Mouse (Mus musculus): ENCODE measurements at regions not wholly inside any gene's neighbourhood (a gene's known extent, or its start where the extent isn't known, plus 50 kb on each side); places are given as distances from the start of the nearest gene placed in this dataset.

GRCm38 (mm10) chr15:24513926-24514325 lies 899.6 kb downstream of the Basp1 start:
- Histone ChIP-seq H3K27ac (no peak overlapping the region), H3K27me3 (no peaks in the 10 kb centered on the region), H3K9me3 (replicated peaks) (no peaks in the 10 kb centered on the region), H3K36me3 (no peaks in the 10 kb centered on the region), H3K4me2 (no peak overlapping the region), H3K9ac (no peak overlapping the region), H3K4me1 (no peaks in the 10 kb centered on the region), H3K4me3 (replicated peaks) (no peak overlapping the region)
- WGBS, result 86% methylated on average over 9 of the region's 9 CpGs
- ATAC-seq (replicated peaks; ENCODE audit: low FRiP score), result no peak

- H3K4me3 ChIP-seq (replicated peaks), result no peak overlapping the region
- ATAC-seq (replicated peaks; ENCODE audit: low FRiP score), result no peak
Measured at GRCm38 (mm10) chr15:24501907-24502559, 911.5 kb downstream of the Basp1 start.

GRCm38 (mm10) chr15:24486235-24486634 lies 927.3 kb downstream of the Basp1 start:
- WGBS, result 84% methylated on average over 2 of the region's 2 CpGs
- H3K4me1 ChIP-seq, result no peaks in the 10 kb centered on the region

More at GRCm38 (mm10) chr15:24501907-24502559, 911.5 kb downstream of the Basp1 start:
- no peak overlapping the region for H3K4me2 ChIP-seq
- H3K36me3 ChIP-seq, result no peaks in the 10 kb centered on the region
- H3K9me3 ChIP-seq (replicated peaks), result no peaks in the 10 kb centered on the region
- H3K27me3 ChIP-seq, result no peaks in the 10 kb centered on the region
- H3K4me1 ChIP-seq, result no peaks in the 10 kb centered on the region
- no peak overlapping the region for H3K9ac ChIP-seq
- no peak overlapping the region for H3K27ac ChIP-seq
- 65% methylated on average over 9 of the region's 9 CpGs for WGBS

GRCm38 (mm10) chr15:24468239-24468638 lies 945.3 kb downstream of the Basp1 start:
- Histone ChIP-seq H3K4me3 (replicated peaks) (no peak overlapping the region), H3K27ac (no peak overlapping the region), H3K36me3 (no peaks in the 10 kb centered on the region), H3K4me1 (no peaks in the 10 kb centered on the region), H3K27me3 (no peaks in the 10 kb centered on the region), H3K9ac (no peak overlapping the region), H3K4me2 (no peak overlapping the region), H3K9me3 (replicated peaks) (no peaks in the 10 kb centered on the region; the same call in 1 of the 2 replicates)
- 78% methylated on average over 1 of the region's 1 CpGs for WGBS
- ATAC-seq (replicated peaks; ENCODE audit: low FRiP score), result no peak

More at GRCm38 (mm10) chr15:24486235-24486634, 927.3 kb downstream of the Basp1 start:
- no peaks in the 10 kb centered on the region for H3K9me3 ChIP-seq (replicated peaks)
- H3K36me3 ChIP-seq, result no peaks in the 10 kb centered on the region
- H3K27me3 ChIP-seq, result no peaks in the 10 kb centered on the region
- H3K4me2 ChIP-seq, result no peak overlapping the region
- no peak overlapping the region for H3K27ac ChIP-seq
- ATAC-seq (replicated peaks; ENCODE audit: low FRiP score), result no peak
- no peak overlapping the region for H3K9ac ChIP-seq
- H3K4me3 ChIP-seq (replicated peaks), result no peak overlapping the region

- WGBS, result 80% methylated on average over 1 of the region's 1 CpGs
- no peaks in the 10 kb centered on the region for H3K9me3 ChIP-seq (replicated peaks)
- H3K4me1 ChIP-seq, result no peaks in the 10 kb centered on the region
- no peak overlapping the region for H3K27ac ChIP-seq
- H3K4me3 ChIP-seq (replicated peaks), result no peak overlapping the region
- H3K27me3 ChIP-seq, result no peaks in the 10 kb centered on the region
- no peaks in the 10 kb centered on the region for H3K36me3 ChIP-seq
- H3K4me2 ChIP-seq, result no peak overlapping the region
- no peak for ATAC-seq (replicated peaks; ENCODE audit: low FRiP score)
- H3K9ac ChIP-seq, result no peak overlapping the region
Measured at GRCm38 (mm10) chr15:24457726-24458125, 955.8 kb downstream of the Basp1 start.

- no peaks in the 10 kb centered on the region for H3K9me3 ChIP-seq (replicated peaks)
- no peak overlapping the region for H3K27ac ChIP-seq
- H3K4me3 ChIP-seq (replicated peaks), result no peak overlapping the region
- H3K27me3 ChIP-seq, result no peaks in the 10 kb centered on the region
- H3K4me2 ChIP-seq, result no peak overlapping the region
- no peak overlapping the region for H3K9ac ChIP-seq
- 92% methylated on average over 1 of the region's 1 CpGs for WGBS
- H3K4me1 ChIP-seq, result no peaks in the 10 kb centered on the region
- ATAC-seq (replicated peaks; ENCODE audit: low FRiP score), result no peak
- H3K36me3 ChIP-seq, result no peaks in the 10 kb centered on the region
Measured at GRCm38 (mm10) chr15:24433083-24433482, 980.5 kb downstream of the Basp1 start.

GRCm38 (mm10) chr15:24429154-24429553 lies 984.4 kb downstream of the Basp1 start:
- H3K27ac ChIP-seq, result no peak overlapping the region
- 15% methylated on average over 5 of the region's 5 CpGs for WGBS
- H3K9me3 ChIP-seq (replicated peaks), result no peaks in the 10 kb centered on the region
- no peak overlapping the region for H3K4me3 ChIP-seq (replicated peaks)
- H3K4me1 ChIP-seq, result no peaks in the 10 kb centered on the region
- H3K4me2 ChIP-seq, result no peak overlapping the region
- no peak for ATAC-seq (replicated peaks; ENCODE audit: low FRiP score)
- H3K9ac ChIP-seq, result no peak overlapping the region
- H3K27me3 ChIP-seq, result no peaks in the 10 kb centered on the region
- no peaks in the 10 kb centered on the region for H3K36me3 ChIP-seq

GRCm38 (mm10) chr15:24422333-24422942 lies 991.1 kb downstream of the Basp1 start:
- WGBS, result 62% methylated on average over 2 of the region's 2 CpGs
- Histone ChIP-seq H3K36me3 (no peaks in the 10 kb centered on the region), H3K27ac (no peak overlapping the region), H3K27me3 (no peaks in the 10 kb centered on the region), H3K9me3 (replicated peaks) (no peaks in the 10 kb centered on the region), H3K4me2 (no peak overlapping the region), H3K9ac (no peak overlapping the region), H3K4me1 (no peaks in the 10 kb centered on the region), H3K4me3 (replicated peaks) (no peak overlapping the region)
- no peak for ATAC-seq (replicated peaks; ENCODE audit: low FRiP score)

- Histone ChIP-seq H3K4me3 (replicated peaks) (no peak overlapping the region), H3K27me3 (no peaks in the 10 kb centered on the region), H3K4me1 (no peaks in the 10 kb centered on the region), H3K4me2 (no peak overlapping the region), H3K9me3 (replicated peaks) (no peaks in the 10 kb centered on the region), H3K36me3 (no peaks in the 10 kb centered on the region), H3K27ac (no peak overlapping the region), H3K9ac (no peak overlapping the region)
- 71% methylated on average over 1 of the region's 1 CpGs for WGBS
- ATAC-seq (replicated peaks; ENCODE audit: low FRiP score), result no peak
Measured at GRCm38 (mm10) chr15:24419736-24420135, 993.8 kb downstream of the Basp1 start.

- 81% methylated on average over 1 of the region's 1 CpGs for WGBS
- no peaks in the 10 kb centered on the region for H3K27me3 ChIP-seq
- no peak overlapping the region for H3K4me2 ChIP-seq
- ATAC-seq (replicated peaks; ENCODE audit: low FRiP score), result no peak
- no peaks in the 10 kb centered on the region for H3K4me1 ChIP-seq
- no peak overlapping the region for H3K9ac ChIP-seq
- H3K4me3 ChIP-seq (replicated peaks), result no peak overlapping the region
- H3K27ac ChIP-seq, result no peak overlapping the region
- H3K36me3 ChIP-seq, result no peaks in the 10 kb centered on the region
- H3K9me3 ChIP-seq (replicated peaks), result no peaks in the 10 kb centered on the region
Measured at GRCm38 (mm10) chr15:24419186-24419585, 994.4 kb downstream of the Basp1 start.

- no peak for ATAC-seq (replicated peaks; ENCODE audit: low FRiP score)
- Histone ChIP-seq H3K9me3 (replicated peaks) (no peaks in the 10 kb centered on the region), H3K4me1 (no peaks in the 10 kb centered on the region), H3K27ac (no peak overlapping the region), H3K4me3 (replicated peaks) (no peak overlapping the region), H3K36me3 (no peaks in the 10 kb centered on the region), H3K9ac (no peak overlapping the region), H3K27me3 (no peaks in the 10 kb centered on the region), H3K4me2 (no peak overlapping the region)
- 62% methylated on average over 3 of the region's 3 CpGs for WGBS
Measured at GRCm38 (mm10) chr15:24407691-24408090, 1005.9 kb downstream of the Basp1 start.

- Histone ChIP-seq H3K9ac (no peak overlapping the region), H3K4me1 (no peaks in the 10 kb centered on the region), H3K4me3 (replicated peaks) (no peak overlapping the region), H3K9me3 (replicated peaks) (no peaks in the 10 kb centered on the region), H3K27ac (no peak overlapping the region), H3K36me3 (no peaks in the 10 kb centered on the region), H3K27me3 (no peaks in the 10 kb centered on the region), H3K4me2 (no peak overlapping the region)
- 74% methylated on average over 1 of the region's 1 CpGs for WGBS
- no peak for ATAC-seq (replicated peaks; ENCODE audit: low FRiP score)
Measured at GRCm38 (mm10) chr15:24405305-24405704, 1008.3 kb downstream of the Basp1 start.

GRCm38 (mm10) chr15:24400088-24400487 lies 1013.5 kb downstream of the Basp1 start:
- ATAC-seq (replicated peaks; ENCODE audit: low FRiP score), result no peak
- H3K9me3 ChIP-seq (replicated peaks), result no peaks in the 10 kb centered on the region
- H3K4me3 ChIP-seq (replicated peaks), result no peak overlapping the region
- H3K36me3 ChIP-seq, result no peaks in the 10 kb centered on the region
- H3K4me1 ChIP-seq, result no peaks in the 10 kb centered on the region
- H3K4me2 ChIP-seq, result no peak overlapping the region
- no peak overlapping the region for H3K27ac ChIP-seq
- WGBS, result 74% methylated on average over 2 of the region's 2 CpGs
- no peaks in the 10 kb centered on the region for H3K27me3 ChIP-seq
- no peak overlapping the region for H3K9ac ChIP-seq

Data from kidney, embryonic 15.5 days (tissue).